Mouse (Mus musculus) limb, embryonic 15.5 days (tissue): ENCODE measurements around the gene Ago4. TPM values are rescaled to one million over a fixed set of nuclear protein-coding genes. Genes with fewer than 3 reads are reported as not detected.

Experiments used
- ATAC-seq: fragments of 200-750 bp; cut with Nextera tagmentation; 2 replicates; pipeline ENCODE4 v1.8.0; 2017; ENCODE audit warnings: low read depth, moderate TSS enrichment; ENCODE audit not compliant: insufficient number of reproducible peaks, low FRiP score, low TSS enrichment
- H3K27ac ChIP-seq: fragments of 300-500 bp; sonication (generic); 2 replicates; pipeline ENCODE4 v1.5.1; 2015; ENCODE audit warnings: moderate library complexity, mild to moderate bottlenecking, inconsistent platforms
- H3K27me3 ChIP-seq: fragments of 300-500 bp; sonication (generic); 2 replicates; pipeline ENCODE4 v1.6.1; 2015; ENCODE audit warnings: inconsistent platforms
- H3K36me3 ChIP-seq: fragments of 300-500 bp; sonication (generic); 2 replicates; pipeline ENCODE4 v1.6.1; 2015; ENCODE audit warnings: inconsistent platforms
- H3K4me1 ChIP-seq: fragments of 300-500 bp; sonication (generic); 2 replicates; pipeline ENCODE4 v1.6.1; 2015; ENCODE audit warnings: inconsistent platforms
- H3K4me2 ChIP-seq: fragments of 300-500 bp; sonication (generic); 2 replicates; pipeline ENCODE4 v1.6.1; 2015; ENCODE audit warnings: mild to moderate bottlenecking, inconsistent platforms
- H3K4me3 ChIP-seq: fragments of 300-500 bp; sonication (generic); 2 replicates; pipeline ENCODE4 v1.5.1; 2015; ENCODE audit warnings: mild to moderate bottlenecking, inconsistent platforms
- H3K9ac ChIP-seq: fragments of 300-500 bp; sonication (generic); 2 replicates; pipeline ENCODE4 v1.6.1; 2015; ENCODE audit warnings: inconsistent platforms
- H3K9me3 ChIP-seq: fragments of 300-500 bp; sonication (generic); 2 replicates; pipeline ENCODE4 v1.6.1; 2016; ENCODE audit warnings: inconsistent platforms
- WGBS: fragments of 180-500 bp; shearing (Covaris S2); methylation state at CpG from one replicate; pipeline ENCODE4 v1.1.7; 2015; 5-methylcytosine and 5-hydroxymethylcytosine counted together
- polyA plus RNA-seq: library from polyadenylated mRNA; unstranded; fragments of >200 nt; fragmentation: Nextera tagmentation; extraction: Ambion mirVana; gene quantifications from 2 replicates; pipeline ENCODE4 v1.2.1, GENCODE M21; 2015

The Ago4 gene
- polyA plus RNA-seq, 1 experiment from 2014 or later, result 3.3 TPM

DNA sequence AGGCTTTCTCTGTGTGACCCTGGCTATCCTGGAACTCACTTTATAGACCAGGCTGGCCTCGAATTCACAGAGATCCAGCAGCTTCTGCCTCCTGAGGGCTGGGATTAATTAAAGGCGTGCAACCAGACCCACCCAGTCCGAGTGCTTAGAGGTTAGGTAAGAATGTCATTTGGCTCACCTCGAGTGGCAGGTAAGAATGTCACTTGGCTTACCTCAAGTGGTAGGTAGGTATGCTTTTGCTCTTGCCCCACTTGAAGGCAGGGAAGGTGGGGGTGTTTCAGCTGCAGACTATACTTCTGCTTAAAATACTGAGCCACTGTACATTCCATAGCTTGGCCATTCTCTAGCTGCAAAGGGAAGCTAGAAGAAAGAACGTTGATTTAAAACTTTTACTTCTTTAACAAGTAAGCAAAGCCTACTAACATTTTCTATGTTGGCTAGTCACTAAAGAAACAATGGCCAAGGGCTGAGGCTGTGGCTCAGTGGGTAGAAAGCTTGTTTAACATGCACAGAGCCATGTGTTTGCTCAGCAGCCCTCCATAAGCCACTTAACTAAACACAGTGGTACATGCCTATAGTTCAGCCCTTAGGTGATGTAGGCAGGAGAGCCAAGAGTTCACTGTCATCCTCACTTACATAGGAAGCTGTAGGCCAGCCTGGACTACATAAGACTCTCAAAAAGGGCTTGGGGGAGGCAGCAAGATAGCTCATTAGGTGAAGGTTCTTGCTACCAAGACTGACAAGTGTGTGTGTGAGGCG, 20.8 kb downstream of the Ago4 start:
- no peak overlapping the region for H3K27ac ChIP-seq
- WGBS, result 62% methylated on average over 6 of the region's 6 CpGs
- H3K4me2 ChIP-seq, result no peak overlapping the region
- ATAC-seq, result no peak
- peaks cover 16% of the 10 kb centered on the region for H3K36me3 ChIP-seq
- H3K4me3 ChIP-seq, result no peak overlapping the region
- no peaks in the 10 kb centered on the region for H3K4me1 ChIP-seq
- no peaks in the 10 kb centered on the region for H3K27me3 ChIP-seq
- no peak overlapping the region for H3K9ac ChIP-seq
- no peaks in the 10 kb centered on the region for H3K9me3 ChIP-seq

GRCm38 (mm10) chr4:126511013-126511412, 22.3 kb downstream of the Ago4 start:
- no peaks in the 10 kb centered on the region for H3K9me3 ChIP-seq
- H3K9ac ChIP-seq, result no peak overlapping the region
- no peak overlapping the region for H3K4me3 ChIP-seq
- no peak overlapping the region for H3K27ac ChIP-seq
- no peaks in the 10 kb centered on the region for H3K27me3 ChIP-seq
- H3K4me1 ChIP-seq, result no peaks in the 10 kb centered on the region
- peaks cover 26% of the 10 kb centered on the region for H3K36me3 ChIP-seq
- ATAC-seq, result no peak
- WGBS, result 87% methylated on average over 5 of the region's 5 CpGs
- H3K4me2 ChIP-seq, result no peak overlapping the region

DNA sequence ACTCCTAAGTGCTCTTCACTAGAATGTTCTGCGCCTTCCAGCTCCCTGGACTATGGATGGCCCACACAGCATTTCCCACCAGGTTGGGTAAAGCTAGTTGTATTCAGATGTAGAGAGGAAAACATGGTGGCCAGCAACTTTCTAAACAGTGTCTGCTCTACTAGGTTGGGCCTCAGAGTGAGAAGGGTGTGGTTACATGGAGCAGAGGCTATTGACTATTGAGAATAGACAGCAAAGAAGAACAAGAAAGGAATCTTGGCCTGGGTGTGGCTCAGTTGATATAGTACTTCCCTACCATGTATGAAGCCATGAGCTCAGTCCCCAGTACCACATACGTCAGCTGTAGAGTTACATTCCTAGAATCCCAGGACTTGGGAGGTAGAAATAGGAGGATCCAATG, 24.2 kb downstream of the Ago4 start:
- H3K4me2 ChIP-seq, result no peak overlapping the region
- H3K27ac ChIP-seq, result no peak overlapping the region
- H3K4me1 ChIP-seq, result no peaks in the 10 kb centered on the region
- no peaks in the 10 kb centered on the region for H3K9me3 ChIP-seq
- 87% methylated on average over 2 of the region's 2 CpGs for WGBS
- H3K36me3 ChIP-seq, result peaks cover 23% of the 10 kb centered on the region
- ATAC-seq, result no peak
- H3K27me3 ChIP-seq, result no peaks in the 10 kb centered on the region
- H3K9ac ChIP-seq, result no peak overlapping the region
- no peak overlapping the region for H3K4me3 ChIP-seq

GRCm38 (mm10) chr4:126508110-126508899, 25.0 kb downstream of the Ago4 start:
- Histone ChIP-seq H3K36me3 (peaks cover 23% of the 10 kb centered on the region), H3K27me3 (no peaks in the 10 kb centered on the region), H3K9ac (no peak overlapping the region), H3K4me1 (no peaks in the 10 kb centered on the region), H3K4me2 (no peak overlapping the region), H3K9me3 (no peaks in the 10 kb centered on the region), H3K4me3 (no peak overlapping the region), H3K27ac (no peak overlapping the region)
- ATAC-seq, result no peak
- WGBS, result 57% methylated on average over 14 of the region's 14 CpGs

DNA sequence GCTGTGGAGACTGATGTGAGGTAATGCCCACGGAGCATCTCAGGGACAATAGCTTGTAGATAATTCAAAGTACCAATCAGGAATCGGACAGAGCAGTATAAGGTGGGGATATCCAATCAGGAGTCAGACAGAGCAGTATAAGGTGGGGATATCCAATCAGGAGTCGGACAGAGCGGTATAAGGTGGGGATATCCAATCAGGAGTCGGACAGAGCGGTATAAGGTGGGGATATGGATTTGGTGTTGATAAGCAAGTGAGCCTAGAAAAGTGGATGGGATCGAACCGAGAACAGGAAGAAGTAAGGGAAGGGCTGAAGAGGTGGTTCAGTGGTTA, 30.3 kb downstream of the Ago4 start:
- Histone ChIP-seq H3K27me3 (no peaks in the 10 kb centered on the region), H3K4me3 (no peak overlapping the region), H3K9ac (no peak overlapping the region), H3K4me1 (no peaks in the 10 kb centered on the region), H3K4me2 (no peak overlapping the region), H3K27ac (no peak overlapping the region), H3K9me3 (no peaks in the 10 kb centered on the region), H3K36me3 (peaks cover 10% of the 10 kb centered on the region)
- WGBS, result 58% methylated on average over 8 of the region's 8 CpGs
- ATAC-seq, result no peak

DNA sequence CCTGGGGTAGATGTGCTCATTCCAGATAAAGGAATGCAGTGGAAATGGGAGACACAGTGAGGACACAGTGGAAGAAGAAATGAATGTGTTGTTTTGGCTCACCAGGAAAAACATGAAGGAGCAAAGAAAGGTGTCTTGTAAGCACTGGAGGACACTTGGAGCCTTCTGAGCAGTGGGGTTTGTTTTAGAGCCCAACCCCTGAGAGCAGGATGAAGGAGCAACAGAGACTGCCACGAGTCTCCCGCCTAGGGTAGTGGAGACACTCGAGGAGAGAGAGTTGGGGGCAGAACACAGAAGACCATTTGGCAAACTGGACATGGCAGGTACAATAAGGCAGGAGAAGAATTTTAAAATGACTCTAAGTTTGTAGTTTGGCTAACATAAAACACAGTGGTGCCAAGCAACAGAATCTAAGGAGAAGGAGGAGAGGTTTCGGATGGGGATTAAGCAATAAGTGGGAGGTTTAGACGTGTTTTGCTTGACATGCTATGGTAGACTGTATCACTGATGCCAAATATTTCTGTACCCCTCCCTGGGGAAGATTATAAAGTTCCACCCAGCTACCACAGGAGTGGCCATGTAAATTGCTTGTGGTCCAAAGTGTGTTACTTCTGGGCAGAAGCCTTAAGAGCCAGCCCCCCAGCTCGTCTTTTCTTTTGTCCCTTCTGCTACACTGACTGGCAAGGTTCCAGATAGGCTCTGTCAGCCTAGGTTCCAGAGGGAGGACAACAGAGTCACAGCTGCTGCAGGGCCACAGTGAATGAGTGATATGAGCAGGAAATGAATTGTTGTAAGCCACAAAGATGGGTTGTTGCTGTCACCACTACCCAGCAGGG, 30.9 kb downstream of the Ago4 start:
- Histone ChIP-seq H3K9me3 (no peaks in the 10 kb centered on the region), H3K27ac (no peak overlapping the region), H3K4me1 (no peaks in the 10 kb centered on the region), H3K4me3 (no peak overlapping the region), H3K27me3 (no peaks in the 10 kb centered on the region), H3K36me3 (peaks cover 10% of the 10 kb centered on the region), H3K9ac (no peak overlapping the region), H3K4me2 (no peak overlapping the region)
- ATAC-seq, result no peak
- WGBS, result 64% methylated on average over 6 of the region's 6 CpGs

DNA sequence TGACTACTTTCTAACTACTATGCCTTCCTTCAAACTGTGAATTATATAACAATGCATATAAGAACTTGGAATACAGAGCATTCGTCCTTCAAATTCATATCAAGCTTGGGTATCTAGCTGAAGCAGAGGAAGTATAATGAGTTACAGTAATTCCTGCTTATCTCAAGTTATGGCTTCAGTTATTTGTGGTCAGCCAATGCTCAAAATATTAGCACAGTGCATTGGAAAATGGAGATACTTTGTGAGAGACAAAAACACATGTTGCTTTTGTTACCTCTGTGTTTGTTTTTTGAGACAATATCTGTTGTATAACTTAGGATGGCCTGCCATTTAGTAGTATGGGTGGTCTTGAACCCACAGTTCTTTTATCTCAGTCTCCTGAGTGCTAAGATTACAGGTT, 34.7 kb downstream of the Ago4 start:
- WGBS, result 80% methylated on average over 1 of the region's 1 CpGs
- H3K4me2 ChIP-seq, result no peak overlapping the region
- no peak for ATAC-seq

DNA sequence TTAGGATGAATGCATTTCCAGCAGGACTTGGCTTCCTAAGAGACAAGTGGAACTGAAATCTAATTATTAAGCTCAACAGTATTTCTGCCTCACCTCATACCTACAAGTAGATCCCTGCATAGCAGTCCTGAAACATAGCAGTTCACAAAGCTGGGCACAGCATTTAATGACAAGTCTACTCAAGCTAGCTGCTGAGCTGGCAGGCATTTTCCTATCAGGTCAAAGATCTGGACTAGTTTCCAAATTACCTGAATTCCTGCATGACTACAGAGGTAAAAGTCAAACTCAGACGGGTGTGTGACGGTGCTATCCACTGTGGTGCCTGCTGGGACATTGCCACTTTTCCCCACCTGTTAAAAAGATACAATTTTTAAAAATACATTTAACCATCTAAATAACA, 36.3 kb downstream of the Ago4 start:
- Histone ChIP-seq H3K4me2 (no peak overlapping the region), H3K9me3 (no peaks in the 10 kb centered on the region), H3K36me3 (peaks cover 19% of the 10 kb centered on the region; the same call in 1 of the 2 replicates), H3K4me3 (no peak overlapping the region), H3K27me3 (no peaks in the 10 kb centered on the region), H3K27ac (peak overlapping the region; percentile 47; the same call in 1 of the 2 replicates), H3K4me1 (no peaks in the 10 kb centered on the region), H3K9ac (no peak overlapping the region)
- ATAC-seq, result no peak
- whole genome bisulfite sequencing, result 67% methylated on average over 2 of the region's 2 CpGs

More for the DNA sequence above, 34.7 kb downstream of the Ago4 start:
- Histone ChIP-seq H3K4me1 (no peaks in the 10 kb centered on the region), H3K9ac (no peak overlapping the region), H3K4me3 (no peak overlapping the region), H3K27me3 (no peaks in the 10 kb centered on the region), H3K36me3 (peaks cover 11% of the 10 kb centered on the region; the same call in 1 of the 2 replicates), H3K9me3 (no peaks in the 10 kb centered on the region), H3K27ac (no peak overlapping the region)

- H3K4me1 ChIP-seq, result no peaks in the 10 kb centered on the region
- 57% methylated on average over 5 of the region's 5 CpGs for WGBS
- no peaks in the 10 kb centered on the region for H3K9me3 ChIP-seq
- ATAC-seq, result no peak
- no peak overlapping the region for H3K9ac ChIP-seq
- H3K4me3 ChIP-seq, result no peak overlapping the region
- peak overlapping the region; percentile 38 for H3K27ac ChIP-seq
- no peaks in the 10 kb centered on the region for H3K27me3 ChIP-seq
- no peak overlapping the region for H3K4me2 ChIP-seq
- peaks cover 19% of the 10 kb centered on the region; the same call in 1 of the 2 replicates for H3K36me3 ChIP-seq
Measured at GRCm38 (mm10) chr4:126495942-126496790, 37.1 kb downstream of the Ago4 start.

DNA sequence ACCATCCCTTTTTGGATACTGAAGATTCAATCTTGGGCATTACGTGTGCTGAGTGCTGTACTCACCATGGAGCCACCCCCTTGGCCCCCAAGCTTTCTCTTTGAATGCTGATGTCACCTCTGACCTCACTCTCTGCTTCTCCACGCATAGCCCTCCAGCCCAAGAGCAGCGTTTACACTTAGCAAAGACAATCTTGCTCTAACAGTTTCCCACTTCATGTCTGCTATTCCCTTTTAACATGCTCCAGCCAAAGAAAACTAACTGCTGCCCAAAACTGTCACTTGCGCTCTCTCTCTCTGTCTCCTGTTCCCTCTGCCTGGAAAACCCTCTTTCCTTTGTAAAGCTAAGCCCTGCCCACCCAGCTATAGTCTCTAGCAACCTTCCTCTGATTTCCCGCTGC, 37.8 kb downstream of the Ago4 start:
- Histone ChIP-seq H3K9ac (no peak overlapping the region), H3K4me2 (no peak overlapping the region), H3K9me3 (no peaks in the 10 kb centered on the region), H3K4me1 (no peaks in the 10 kb centered on the region), H3K36me3 (peaks cover 19% of the 10 kb centered on the region; the same call in 1 of the 2 replicates), H3K27ac (no peak overlapping the region), H3K4me3 (no peak overlapping the region), H3K27me3 (no peaks in the 10 kb centered on the region)
- WGBS, result 65% methylated on average over 5 of the region's 5 CpGs
- no peak for ATAC-seq

DNA sequence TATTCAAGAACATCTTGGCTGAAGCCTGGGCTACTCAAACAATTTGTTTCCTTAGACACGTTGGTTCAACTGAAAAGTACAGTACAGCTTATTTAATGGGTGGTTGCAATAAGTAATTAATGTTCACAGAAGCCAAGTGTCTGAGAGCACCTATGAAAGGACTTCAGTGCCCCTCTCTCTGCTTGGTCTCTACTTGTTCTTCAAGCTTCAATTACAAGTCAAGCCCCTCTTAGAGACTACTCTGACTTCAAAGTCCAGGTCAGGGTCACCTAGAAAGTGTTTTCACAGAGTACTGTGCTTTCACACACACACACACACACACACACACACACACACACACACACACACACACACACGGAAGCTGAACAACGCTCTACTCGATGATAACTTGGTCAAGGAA, 39.9 kb downstream of the Ago4 start:
- Histone ChIP-seq H3K9me3 (no peaks in the 10 kb centered on the region), H3K4me3 (no peak overlapping the region), H3K9ac (no peak overlapping the region), H3K27me3 (no peaks in the 10 kb centered on the region), H3K36me3 (peaks cover 19% of the 10 kb centered on the region; the same call in 1 of the 2 replicates), H3K4me1 (no peaks in the 10 kb centered on the region), H3K27ac (no peak overlapping the region), H3K4me2 (no peak overlapping the region)
- ATAC-seq, result no peak
- WGBS, result 84% methylated on average over 4 of the region's 4 CpGs
